Mouse (Mus musculus) hindbrain, embryonic 15.5 days (tissue): ENCODE results near the gene Mstn. TPM values are rescaled to one million over a fixed set of nuclear protein-coding genes. Genes with fewer than 3 reads are reported as not detected.

Experiments used
- polyA plus RNA-seq: library from polyadenylated mRNA; unstranded; fragments of >200 nt; fragmentation: Nextera tagmentation; extraction: Ambion mirVana; gene quantifications from 2 replicates; pipeline ENCODE4 v1.2.1, GENCODE M21; 2015

Gene Mstn
- polyA plus RNA-seq, 1 experiment from 2014 or later, result 0.21 TPM

Other genes starting within 250 kb of the Mstn start
- 40.8 and 42.1 TPM in 2 replicates for gene Inpp1, start 244.0 kb upstream of the Mstn start, polyA plus RNA-seq
- gene Hibch, start 216.7 kb upstream of the Mstn start, polyA plus RNA-seq, result 29.6 and 29.9 TPM in 2 replicates
- gene 1700019D03Rik, start 41.5 kb upstream of the Mstn start, polyA plus RNA-seq, result 4.2 and 4.8 TPM in 2 replicates
- gene 1700019A02Rik, start 126.0 kb downstream of the Mstn start, polyA plus RNA-seq, result not detected in 2 replicates
- gene Pms1, start 235.4 kb downstream of the Mstn start, polyA plus RNA-seq, result 9.5 and 10.5 TPM in 2 replicates
- 50.4 and 51.8 TPM in 2 replicates for gene Ormdl1, start 235.5 kb downstream of the Mstn start, polyA plus RNA-seq
- not detected in 2 replicates for gene Gm28778, start 235.5 kb downstream of the Mstn start, polyA plus RNA-seq